Mouse (Mus musculus) left cerebral cortex, postnatal 14 days (tissue): ENCODE results near the gene Msl1. TPM values are rescaled to one million over a fixed set of nuclear protein-coding genes. Genes with fewer than 3 reads are reported as not detected.
"Not testable (repeated sequence)": the region's sequence is repeated elsewhere in the genome, so short reads cannot be mapped to it uniquely, and the experiment has no call there.

Source experiments
- DNase-seq, 2 experiments: peaks; one replicate each; pipeline ENCODE4 v3.0.0; 2021 to 2022; ENCODE audit warnings: low spot score in 2 of 2, mixed read lengths in 1 of 2
- intact Hi-C: fragments of 180-260 bp; cut with DNase I; formaldehyde crosslinking; loops from one replicate; pipeline ENCODE4 v1.15.1; 2025
- total RNA-seq, 2 experiments: library from RNA; stranded (reverse); gene quantifications; 2 replicates each; pipeline ENCODE4 v1.2.3; 2021

Gene Msl1
- total RNA-seq, 2 experiments from 2014 or later = 168 to 170 TPM

GRCm38 (mm10) chr11:98789219-98789807, 6.0 kb upstream of the Msl1 start:
- DNase-seq = no peak
- intact Hi-C loops = loop anchor here (5.0 kb wide), 1 partner anchor 72 kb away; no protein-coding TSS in a partner anchor

DNA sequence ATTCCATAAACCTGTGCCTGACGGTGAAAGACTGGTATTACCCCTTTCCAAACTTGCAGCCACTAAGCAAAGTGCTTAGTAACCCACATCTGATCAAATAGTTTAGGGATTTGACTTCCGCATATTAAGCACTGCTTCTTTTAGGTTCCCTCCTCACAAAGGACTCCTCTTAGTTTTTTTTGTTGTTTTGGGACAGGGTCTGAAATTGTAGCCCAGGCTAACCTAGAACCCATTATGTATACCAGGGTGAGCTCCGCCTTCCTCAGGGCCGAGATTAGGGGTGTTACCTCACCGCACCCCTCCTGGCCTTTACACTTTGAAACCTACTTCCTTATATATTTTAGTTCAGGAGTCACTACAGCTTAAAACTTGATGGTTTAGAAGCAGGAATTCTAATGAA, 5.5 kb upstream of the Msl1 start:
- no peak for DNase-seq
- intact Hi-C loops = loop anchor here (5.0 kb wide), 1 partner anchor 73 kb away; no protein-coding TSS in a partner anchor

DNA sequence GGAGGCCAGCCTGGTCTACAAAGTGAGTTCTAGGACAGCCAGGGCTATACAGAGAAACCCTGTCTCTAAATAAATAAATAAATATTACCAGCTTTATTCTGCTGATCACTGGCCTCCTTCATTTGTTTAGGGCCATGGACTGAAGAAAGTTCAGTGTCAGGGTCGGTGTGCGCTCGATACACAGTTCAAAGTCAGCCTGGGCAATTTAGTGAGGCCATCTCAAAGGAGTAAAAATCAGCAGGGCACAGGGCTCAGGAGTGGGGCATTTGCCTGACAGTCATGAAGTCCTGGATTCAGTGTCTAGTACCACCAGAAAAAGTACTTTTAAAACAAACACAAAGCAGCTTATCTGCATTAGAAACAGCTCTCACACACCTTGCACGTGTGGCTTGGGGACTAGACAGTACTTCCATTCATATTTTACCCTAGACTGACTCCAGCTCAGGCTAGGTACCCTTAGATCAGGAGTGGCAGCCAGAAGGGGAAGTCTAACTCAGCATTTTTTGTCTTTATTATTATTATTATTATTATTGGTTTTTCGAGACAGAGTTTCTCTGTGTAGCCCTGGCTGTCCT, 4.6 kb upstream of the Msl1 start:
- DNase-seq = no peak
- intact Hi-C loops = no loop called here

- no peak for DNase-seq
- intact Hi-C loops = no loop called here
Observed at GRCm38 (mm10) chr11:98791448-98791847, 3.9 kb upstream of the Msl1 start.

- intact Hi-C loops = no loop called here
- no peak for DNase-seq
Observed at GRCm38 (mm10) chr11:98792081-98792480, 3.2 kb upstream of the Msl1 start.

DNA sequence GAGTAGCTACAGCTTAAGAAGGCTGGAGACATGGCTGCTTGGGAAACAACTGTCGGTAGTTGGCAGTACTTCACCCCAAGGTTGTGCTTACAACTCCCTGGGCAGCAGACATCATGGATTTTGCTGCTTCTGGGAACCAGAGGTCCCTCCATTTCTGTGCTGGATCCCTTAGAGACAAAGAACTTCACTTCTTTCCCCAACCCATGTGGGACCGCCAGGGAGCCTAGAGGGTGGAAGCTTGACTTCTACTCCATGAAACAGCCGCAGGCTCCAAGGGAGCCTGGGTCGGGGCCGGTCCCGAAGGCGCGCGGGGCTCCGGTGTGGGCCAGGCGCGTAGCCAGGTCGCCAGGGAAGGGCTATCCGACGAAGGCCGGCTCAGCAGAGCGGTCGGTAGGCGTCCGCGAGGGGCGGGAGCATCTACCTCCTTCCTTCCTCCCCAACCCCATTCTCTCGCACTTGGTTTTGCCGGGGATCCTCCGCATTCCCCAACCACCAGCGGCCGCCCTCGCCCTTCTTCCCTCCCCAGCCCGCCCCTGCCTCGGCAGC, 774 bp upstream of the Msl1 start:
- intact Hi-C loops = no loop called here
- peak in 1 of 2 experiments; percentile 66 for DNase-seq

- intact Hi-C loops = no loop called here
- DNase-seq = no peak
Observed at GRCm38 (mm10) chr11:98795714-98796514, 598 bp downstream of the Msl1 start.

GRCm38 (mm10) chr11:98796515-98797216, 1.4 kb downstream of the Msl1 start:
- intact Hi-C loops = no loop called here
- peak; percentile 76 to 86 for DNase-seq

GRCm38 (mm10) chr11:98797306-98797705, 2.0 kb downstream of the Msl1 start:
- no peak for DNase-seq
- intact Hi-C loops = no loop called here

DNA sequence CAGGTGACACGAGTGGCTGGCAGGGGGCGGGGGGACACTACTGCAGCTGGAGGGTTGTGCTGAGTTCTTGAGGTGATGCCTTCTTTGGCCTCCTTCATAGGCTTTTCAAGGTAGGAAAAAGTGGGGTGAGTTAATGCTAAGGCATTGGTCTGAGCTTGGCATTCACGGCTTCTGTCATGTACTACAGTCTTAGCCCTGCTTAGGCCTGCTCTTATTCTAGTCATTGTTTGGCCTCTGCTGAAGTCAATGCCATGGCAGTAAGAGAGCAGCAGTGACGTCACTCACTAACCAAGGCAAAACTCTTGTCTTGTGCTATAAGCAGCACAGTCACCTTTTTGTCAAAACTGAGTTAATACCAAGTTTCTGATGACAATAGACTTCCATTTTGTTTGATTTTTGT, 2.6 kb downstream of the Msl1 start:
- no peak for DNase-seq
- intact Hi-C loops = no loop called here

DNA sequence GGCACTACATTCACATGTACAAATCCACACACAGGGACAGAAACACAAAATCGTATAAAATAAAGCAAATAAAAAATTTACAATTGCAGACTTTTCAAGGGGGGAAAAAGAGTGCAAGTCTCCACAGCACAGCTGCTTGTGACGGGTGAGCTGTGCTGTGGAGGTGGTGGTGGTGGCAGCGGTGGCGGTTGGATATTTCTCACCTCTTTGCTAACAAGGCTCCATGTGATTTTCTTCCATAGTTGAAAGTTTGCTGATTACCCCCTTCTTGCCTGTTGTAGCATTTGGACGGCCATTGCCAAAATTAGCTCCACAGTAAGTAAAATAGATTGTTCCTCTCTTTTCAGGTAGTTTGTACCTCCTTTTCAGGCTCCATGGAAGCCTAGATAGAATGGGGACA, 9.3 kb downstream of the Msl1 start, which contains the start of gene Casc3:
TSS of gene Casc3 (plus strand) at position 301 of the 400 bp plus-strand sequence.
- intact Hi-C loops = no loop called here
- no peak for DNase-seq

- intact Hi-C loops = no loop called here
- DNase-seq = no peak
Observed at GRCm38 (mm10) chr11:98808417-98808816, 13.1 kb downstream of the Msl1 start.

GRCm38 (mm10) chr11:98809457-98810290, 14.4 kb downstream of the Msl1 start:
- intact Hi-C loops = no loop called here
- DNase-seq = peak; percentile 99

DNA sequence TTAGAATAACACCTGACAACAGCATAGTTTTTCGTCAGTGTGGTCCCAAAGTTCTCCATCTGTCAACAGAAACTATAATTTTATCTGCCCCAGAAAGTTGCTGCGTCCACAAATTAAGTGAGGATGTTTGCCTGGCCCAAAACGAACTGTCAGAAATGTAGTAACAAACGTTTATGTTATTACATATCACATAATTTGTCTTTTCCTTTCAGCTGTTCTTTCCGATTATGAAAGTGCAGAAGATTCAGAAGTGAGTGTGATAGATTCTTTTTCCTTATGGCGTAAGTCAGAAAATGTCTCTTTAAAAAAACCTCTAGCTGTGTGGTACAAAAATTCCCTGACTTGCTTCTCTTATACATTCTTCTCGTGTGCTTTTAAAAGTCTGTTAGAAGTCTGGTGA, 15.4 kb downstream of the Msl1 start:
- DNase-seq = no peak
- intact Hi-C loops = no loop called here

DNA sequence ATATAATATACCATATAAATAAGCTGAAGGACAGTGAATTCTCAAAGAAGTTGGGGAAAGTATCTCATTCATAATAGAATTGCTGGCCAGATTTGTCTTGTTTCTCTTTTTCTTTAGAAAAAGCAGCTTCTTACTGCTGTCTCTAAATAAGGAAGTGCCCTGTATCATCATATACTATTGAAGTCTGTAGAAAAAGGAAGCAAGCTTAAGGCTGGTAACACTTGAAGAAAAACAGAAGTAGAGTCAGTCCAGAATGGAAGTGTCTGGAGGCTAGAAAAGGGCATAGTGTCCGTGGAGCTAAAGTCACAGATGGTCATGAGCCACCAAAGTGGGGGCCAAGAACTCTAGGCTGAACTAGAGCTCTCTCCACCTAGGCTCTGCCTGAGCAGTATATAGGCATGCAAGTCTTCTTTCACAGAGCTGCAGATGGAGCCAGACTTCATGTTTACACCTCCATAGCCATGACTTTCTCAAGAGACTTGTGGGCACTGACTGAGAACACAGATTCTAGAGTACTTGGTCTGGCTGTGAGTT, 21.5 kb downstream of the Msl1 start:
- intact Hi-C loops = no loop called here
- no peak for DNase-seq

- DNase-seq = no peak
- intact Hi-C loops = no loop called here
Observed at GRCm38 (mm10) chr11:98820968-98821367, 25.7 kb downstream of the Msl1 start.

- DNase-seq, intact Hi-C loops: not testable (repeated sequence)
Observed at GRCm38 (mm10) chr11:98826071-98826470, 30.8 kb downstream of the Msl1 start.

DNA sequence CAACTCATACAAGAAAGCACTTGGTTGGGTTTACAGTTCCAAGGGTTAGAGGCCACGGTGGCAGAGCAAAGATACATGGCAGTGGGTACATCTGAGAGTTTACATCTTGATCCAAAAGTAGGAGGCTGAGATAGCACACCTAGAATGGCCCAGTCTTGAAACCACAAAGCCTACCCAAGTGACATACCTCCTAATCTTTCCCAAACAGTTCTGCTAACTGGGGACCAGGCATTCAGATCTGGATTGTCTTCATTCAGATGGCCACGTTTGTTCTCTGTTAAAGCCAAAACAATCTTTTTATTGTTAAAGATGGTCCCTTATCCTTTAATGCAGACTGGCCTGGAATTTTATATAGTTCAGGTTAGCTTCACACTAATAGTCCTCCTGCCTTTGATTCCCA, 32.6 kb downstream of the Msl1 start:
- intact Hi-C loops = no loop called here
- no peak for DNase-seq
